In the genomic region with DNA sequence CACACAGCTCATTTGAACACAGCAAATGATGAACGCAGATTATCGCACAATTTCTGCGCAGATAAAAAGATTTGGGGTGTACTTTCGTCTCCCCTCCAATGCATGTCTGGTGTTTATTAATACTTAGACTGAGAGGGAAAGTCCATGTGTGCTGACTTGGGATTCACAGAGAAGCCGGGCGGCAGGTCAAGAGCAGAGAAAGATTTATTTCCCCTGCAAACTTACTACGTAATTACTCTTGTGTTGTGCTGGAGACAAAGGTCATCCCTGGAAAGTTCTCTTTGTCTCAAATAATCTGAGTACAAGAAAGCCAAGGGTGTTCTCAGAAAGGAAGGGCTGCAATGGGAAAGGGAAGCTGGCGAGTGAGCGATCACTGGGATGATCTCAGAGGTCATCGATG, we compare ENCODE assay signal across 21 mouse cellular contexts.
A peak's percentile ranks its signal among the peaks of the same experiment; 100 is the strongest.
DNase-seq lines count a peak whose midpoint lies in the region; ATAC-seq and TF ChIP-seq lines count a peak whose summit lies in the region.
"Had no signal": no experiment of that assay in that cellular context is flagged by ENCODE, and none has a peak within 500 bp of the region (broad histone marks: within the 10 kb centered on the region; RNA-seq: fewer than 3 reads in every experiment).

No protein-coding gene starts in this region.

- no peaks in the 10 kb centered on the region for H3K36me3 ChIP-seq in intestine, embryonic 15.5 days
- no peaks in the 10 kb centered on the region for H3K36me3 ChIP-seq in hindbrain, postnatal 0 days (ENCODE audit: insufficient read depth, low read length)
- H3K36me3 ChIP-seq: heart, embryonic 12.5 days; limb, embryonic 10.5 days; midbrain, embryonic 10.5 days; neural tube, embryonic 13.5 days had no signal

- no peak for TF ChIP-seq CTCF in hindbrain, postnatal 0 days (IDR thresholded peaks at IDR 0.05; ENCODE audit: low read depth)

- peak; percentile 61 for ATAC-seq in intestine, embryonic 15.5 days
- ATAC-seq in hindbrain, postnatal 0 days: no peak
- ATAC-seq: forebrain, embryonic 13.5 days; hindbrain, embryonic 16.5 days had no signal

- H3K9ac ChIP-seq in intestine, embryonic 15.5 days: no peak overlapping the region
- no peak overlapping the region for H3K9ac ChIP-seq in hindbrain, postnatal 0 days (replicated peaks; ENCODE audit: low read length)
- H3K9ac ChIP-seq: forebrain, embryonic 13.5 days; heart, embryonic 12.5 days; neural tube, embryonic 13.5 days had no signal

- no peaks in the 10 kb centered on the region for H3K27me3 ChIP-seq in intestine, embryonic 15.5 days (replicated peaks)
- H3K27me3 ChIP-seq in hindbrain, postnatal 0 days (ENCODE audit: insufficient read depth, low read length): no peaks in the 10 kb centered on the region
- H3K27me3 ChIP-seq: forebrain, embryonic 13.5 days; heart, embryonic 12.5 days; neural tube, embryonic 13.5 days had no signal

- H3K27ac ChIP-seq in intestine, embryonic 15.5 days: no peak overlapping the region
- no peak overlapping the region for H3K27ac ChIP-seq in hindbrain, postnatal 0 days
- H3K27ac ChIP-seq: forebrain, embryonic 13.5 days; layer of hippocampus, adult 2 months; left cerebral cortex, adult 2 months; limb, embryonic 10.5 days; midbrain, embryonic 10.5 days; neural tube, embryonic 13.5 days had no signal

- no peak overlapping the region for H3K4me2 ChIP-seq in intestine, embryonic 15.5 days (replicated peaks)
- no peak overlapping the region for H3K4me2 ChIP-seq in hindbrain, postnatal 0 days (ENCODE audit: low read depth, low read length)
- H3K4me2 ChIP-seq: forebrain, embryonic 13.5 days; heart, embryonic 12.5 days; liver, embryonic 11.5 days; neural tube, embryonic 13.5 days had no signal

- DNase-seq in kidney, adult 9 months: peak; percentile 17
- DNase-seq in kidney, adult 11 months: no peak
- DNase-seq in adrenal gland, postnatal 10 days: peak; percentile 28
- peak; percentile 17 for DNase-seq in mesoderm, embryonic 11.5 days (ENCODE audit: low read depth, low spot score)
- DNase-seq in hindbrain, postnatal 0 days (ENCODE audit: low spot score): no peak
- no peak for DNase-seq in retina, embryonic 14.5 days (ENCODE audit: low spot score)
- DNase-seq: cerebellum, adult 8-10 months; heart, postnatal 36 days; lung, adult 2 months; lung, postnatal 36 days; right cerebral cortex, postnatal 25 days had no signal

- 37% methylated on average over 10 of the region's 10 CpGs for WGBS in intestine, embryonic 15.5 days
- 83% methylated on average over 10 of the region's 10 CpGs for WGBS in hindbrain, postnatal 0 days

- H3K4me3 ChIP-seq in intestine, embryonic 15.5 days (replicated peaks): no peak overlapping the region
- no peak overlapping the region for H3K4me3 ChIP-seq in hindbrain, postnatal 0 days (ENCODE audit: low read length)
- H3K4me3 ChIP-seq: forebrain, embryonic 13.5 days; heart, embryonic 12.5 days; layer of hippocampus, adult 2 months; left cerebral cortex, adult 2 months; limb, embryonic 10.5 days; midbrain, embryonic 10.5 days; neural tube, embryonic 13.5 days had no signal

- 0 out of 2 replicates have a peak, but pooled peaks cover 5% of the 10 kb centered on the region for H3K4me1 ChIP-seq in intestine, embryonic 15.5 days (replicated peaks)
- H3K4me1 ChIP-seq in hindbrain, postnatal 0 days (ENCODE audit: insufficient read depth, low read length): no peaks in the 10 kb centered on the region
- H3K4me1 ChIP-seq: heart, embryonic 12.5 days; limb, embryonic 10.5 days had no signal

- no peaks in the 10 kb centered on the region for H3K9me3 ChIP-seq in intestine, embryonic 15.5 days
- H3K9me3 ChIP-seq in hindbrain, postnatal 0 days (ENCODE audit: low read length): no peaks in the 10 kb centered on the region
- H3K9me3 ChIP-seq: forebrain, embryonic 13.5 days; heart, embryonic 12.5 days; limb, embryonic 10.5 days; midbrain, embryonic 10.5 days; neural tube, embryonic 13.5 days had no signal

Comparison
In these comparisons a context has a peak if more than half of its experiments do, and no peak if none do; other contexts are left out.
1. DNase-seq: peak in kidney, adult 9 months (single experiment), adrenal gland, postnatal 10 days (single experiment) and mesoderm, embryonic 11.5 days (single experiment); none in kidney, adult 11 months (single experiment), hindbrain, postnatal 0 days (single experiment) and retina, embryonic 14.5 days (single experiment).